Mouse (Mus musculus) midbrain, embryonic 10.5 days (tissue): ENCODE measurements around the gene Cox7a1. TPM values are rescaled to one million over a fixed set of nuclear protein-coding genes. Genes with fewer than 3 reads are reported as not detected.

Source experiments
- DNase-seq: peaks from one replicate; pipeline ENCODE4 v3.0.0-alpha.2; 2017; ENCODE audit warnings: low spot score
- H3K27ac ChIP-seq: fragments of 300-500 bp; sonication (generic); replicated peaks from 2 replicates; pipeline ENCODE4 v1.5.1; 2016; ENCODE audit warnings: mild to moderate bottlenecking
- H3K27me3 ChIP-seq: fragments of 300-500 bp; sonication (generic); 2 replicates; pipeline ENCODE4 v1.6.1; 2016; ENCODE audit warnings: low read depth, mild to moderate bottlenecking; ENCODE audit not compliant: poor library complexity, severe bottlenecking
- H3K36me3 ChIP-seq: fragments of 300-500 bp; sonication (generic); 2 replicates; pipeline ENCODE4 v1.6.1; 2016; ENCODE audit warnings: mild to moderate bottlenecking, moderate library complexity
- H3K4me1 ChIP-seq: fragments of 300-500 bp; sonication (generic); 2 replicates; pipeline ENCODE4 v1.6.1; 2016
- H3K4me3 ChIP-seq: fragments of 300-500 bp; sonication (generic); 2 replicates; pipeline ENCODE4 v1.5.1; 2016; ENCODE audit warnings: mild to moderate bottlenecking, moderate library complexity
- H3K9me3 ChIP-seq: fragments of 300-500 bp; sonication (generic); replicated peaks from 2 replicates; pipeline ENCODE4 v1.6.1; 2016; ENCODE audit warnings: mild to moderate bottlenecking
- WGBS: fragments of 180-500 bp; shearing (Covaris S2); methylation state at CpG from one replicate; pipeline ENCODE4 v1.1.7; 2016; 5-methylcytosine and 5-hydroxymethylcytosine counted together
- polyA plus RNA-seq: library from polyadenylated mRNA; unstranded; fragments of >200 nt; fragmentation: Nextera tagmentation; extraction: Ambion mirVana; gene quantifications from 2 replicates; pipeline ENCODE4 v1.2.1, GENCODE M21; 2016

Cox7a1 gene
- polyA plus RNA-seq = 4.1 and 7.2 TPM in 2 replicates

DNA sequence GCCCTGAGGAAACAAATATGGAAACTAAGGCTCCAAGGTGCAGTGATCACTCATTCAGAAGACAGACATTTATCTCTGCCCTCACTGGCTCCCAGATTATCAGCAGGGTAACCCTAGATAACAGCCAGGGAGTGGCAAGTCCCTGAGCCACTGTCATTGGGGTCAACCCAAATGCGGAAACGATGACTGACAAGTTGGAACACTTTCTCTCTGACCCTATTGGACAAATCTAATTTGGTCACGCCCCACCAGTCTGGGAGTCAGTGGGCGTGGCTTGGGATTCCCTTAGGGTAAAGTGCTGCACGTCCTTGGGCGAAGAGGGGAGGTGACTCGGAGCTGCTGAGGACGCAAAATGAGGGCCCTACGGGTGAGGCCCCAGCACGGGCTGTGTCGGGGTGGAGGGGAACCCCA lies at the start of gene Cox7a1:
Gene Cox7a1, plus strand, starts transcription at position 266 of the 411 bp plus-strand sequence.
- H3K27me3 ChIP-seq = no peaks in the 10 kb centered on the region
- H3K9me3 ChIP-seq = no peaks in the 10 kb centered on the region
- 0 out of 2 replicates have a peak within 1 kb of the TSS, but pooled peaks have one; percentile 56 for H3K27ac ChIP-seq
- peaks cover 19% of the 10 kb centered on the region for H3K4me1 ChIP-seq
- peak; percentile 78 for DNase-seq
- peaks cover 43% of the 10 kb centered on the region for H3K36me3 ChIP-seq
- peak within 1 kb of the TSS; percentile 46 for H3K4me3 ChIP-seq
- WGBS = under 1% methylated on average over 11 of the region's 11 CpGs

DNA sequence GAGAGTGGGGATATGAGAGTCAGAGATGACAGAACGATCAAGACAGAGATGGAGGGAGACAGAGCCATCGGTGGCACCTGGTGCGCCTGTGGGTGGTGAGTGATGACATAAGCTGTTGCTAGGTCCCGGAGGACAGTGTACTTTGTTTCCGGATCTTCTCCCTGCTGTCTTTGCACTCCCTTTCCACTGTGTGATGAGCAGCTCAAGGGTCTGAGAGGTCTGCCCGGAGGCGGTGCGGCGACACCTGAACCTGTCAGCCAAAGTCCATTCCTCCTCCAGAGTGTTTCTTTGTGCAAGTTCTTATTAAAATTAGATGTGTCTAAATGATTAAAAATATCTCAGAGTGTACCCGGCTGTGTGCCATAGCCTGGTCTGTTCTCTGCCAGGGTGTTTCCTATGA lies 47.1 kb upstream of the Cox7a1 start:
- no peak for DNase-seq
- H3K4me1 ChIP-seq = no peaks in the 10 kb centered on the region
- no peak overlapping the region for H3K4me3 ChIP-seq
- 89% methylated on average over 10 of the region's 10 CpGs for WGBS
- H3K27me3 ChIP-seq = no peaks in the 10 kb centered on the region
- peaks cover 90% of the 10 kb centered on the region for H3K36me3 ChIP-seq
- H3K27ac ChIP-seq = no peak overlapping the region
- H3K9me3 ChIP-seq = peaks cover 20% of the 10 kb centered on the region

- H3K27me3 ChIP-seq = no peaks in the 10 kb centered on the region
- H3K4me1 ChIP-seq = no peaks in the 10 kb centered on the region
- 18% methylated on average over 8 of the region's 8 CpGs for WGBS
- no peak for DNase-seq
- H3K9me3 ChIP-seq = peaks cover 35% of the 10 kb centered on the region
- peak overlapping the region; percentile 67 for H3K4me3 ChIP-seq
- peak overlapping the region; percentile 90 for H3K27ac ChIP-seq
- peaks cover 62% of the 10 kb centered on the region for H3K36me3 ChIP-seq
Observed at GRCm38 (mm10) chr7:30143170-30143554, 40.8 kb upstream of the Cox7a1 start.

- no peaks in the 10 kb centered on the region for H3K4me1 ChIP-seq
- WGBS = 3% methylated on average over 35 of the region's 35 CpGs
- peaks cover 40% of the 10 kb centered on the region for H3K9me3 ChIP-seq
- H3K27me3 ChIP-seq = no peaks in the 10 kb centered on the region
- H3K36me3 ChIP-seq = peaks cover 62% of the 10 kb centered on the region
- peak overlapping the region; percentile 67 for H3K4me3 ChIP-seq
- peak overlapping the region; percentile 90 for H3K27ac ChIP-seq
- DNase-seq = peak; percentile 91
Observed at GRCm38 (mm10) chr7:30143555-30144209, 40.3 kb upstream of the Cox7a1 start.

- peaks cover 71% of the 10 kb centered on the region for H3K36me3 ChIP-seq
- DNase-seq = no peak
- no peak overlapping the region for H3K27ac ChIP-seq
- no peaks in the 10 kb centered on the region for H3K27me3 ChIP-seq
- WGBS = 94% methylated on average over 5 of the region's 5 CpGs
- no peak overlapping the region for H3K4me3 ChIP-seq
- peaks cover 73% of the 10 kb centered on the region for H3K9me3 ChIP-seq
- H3K4me1 ChIP-seq = no peaks in the 10 kb centered on the region
Observed at GRCm38 (mm10) chr7:30147011-30147410, 36.9 kb upstream of the Cox7a1 start.

DNA sequence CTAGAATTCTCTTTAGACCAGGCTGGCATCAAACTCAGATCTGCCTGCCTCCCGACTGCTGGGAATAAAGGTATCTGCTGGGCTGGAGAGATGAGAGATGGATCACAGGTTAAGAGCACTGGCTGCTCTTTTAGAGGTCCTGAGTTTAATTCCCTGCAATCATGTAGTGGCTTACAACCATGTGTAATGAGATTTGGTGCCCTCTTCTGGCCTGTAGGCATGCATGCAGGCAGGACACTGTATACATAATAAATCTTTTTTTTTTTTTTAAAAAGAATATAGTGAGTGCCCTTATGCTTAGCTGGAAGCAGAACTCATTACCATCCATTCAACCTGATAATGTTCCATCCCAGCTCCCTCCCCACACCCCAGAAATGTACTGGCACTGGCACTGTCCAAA lies 29.9 kb upstream of the Cox7a1 start:
- peaks cover 97% of the 10 kb centered on the region for H3K36me3 ChIP-seq
- peaks cover 100% of the 10 kb centered on the region for H3K9me3 ChIP-seq
- no peaks in the 10 kb centered on the region for H3K4me1 ChIP-seq

DNA sequence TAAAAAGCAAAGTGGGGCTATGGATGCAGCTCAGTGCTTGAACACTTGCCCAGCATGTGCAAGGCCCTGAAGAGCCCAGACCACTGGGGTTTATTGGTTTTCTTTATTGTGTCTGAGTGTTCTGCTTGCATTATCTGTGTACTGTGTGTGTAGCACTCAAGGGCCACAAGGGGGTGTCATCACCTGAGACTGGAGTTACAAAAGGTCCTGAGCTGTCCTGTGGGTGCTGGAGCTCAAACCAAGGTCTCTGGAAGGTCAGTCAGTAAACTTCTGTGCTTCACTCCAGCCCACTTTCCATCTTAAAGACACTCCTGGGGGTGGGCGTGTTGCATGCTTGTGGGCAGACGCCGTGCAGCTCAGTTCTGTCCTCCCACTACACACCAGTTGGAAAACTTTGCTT lies 28.4 kb upstream of the Cox7a1 start:
- Histone ChIP-seq H3K9me3 (peaks cover 100% of the 10 kb centered on the region), H3K4me3 (no peak overlapping the region), H3K36me3 (peaks cover 97% of the 10 kb centered on the region), H3K4me1 (no peaks in the 10 kb centered on the region), H3K27ac (no peak overlapping the region), H3K27me3 (no peaks in the 10 kb centered on the region)
- 94% methylated on average over 3 of the region's 3 CpGs for whole genome bisulfite sequencing
- no peak for DNase-seq

More for the DNA sequence above, 29.9 kb upstream of the Cox7a1 start:
- 97% methylated on average over 1 of the region's 1 CpGs for WGBS
- no peak overlapping the region for H3K4me3 ChIP-seq
- DNase-seq = no peak
- H3K27me3 ChIP-seq = no peaks in the 10 kb centered on the region
- H3K27ac ChIP-seq = no peak overlapping the region

GRCm38 (mm10) chr7:30163113-30163512 lies 20.8 kb upstream of the Cox7a1 start:
- WGBS = 96% methylated on average over 5 of the region's 5 CpGs

GRCm38 (mm10) chr7:30164745-30165144 lies 19.2 kb upstream of the Cox7a1 start:
- no peak for DNase-seq
- Histone ChIP-seq H3K4me3 (no peak overlapping the region), H3K27ac (no peak overlapping the region), H3K9me3 (peaks cover 86% of the 10 kb centered on the region), H3K36me3 (peaks cover 85% of the 10 kb centered on the region), H3K4me1 (0 out of 2 replicates have a peak, but pooled peaks cover 7% of the 10 kb centered on the region), H3K27me3 (no peaks in the 10 kb centered on the region)
- WGBS = 97% methylated on average over 2 of the region's 2 CpGs

More at GRCm38 (mm10) chr7:30163113-30163512, 20.8 kb upstream of the Cox7a1 start:
- no peaks in the 10 kb centered on the region for H3K27me3 ChIP-seq
- no peak overlapping the region for H3K4me3 ChIP-seq
- peaks cover 100% of the 10 kb centered on the region for H3K36me3 ChIP-seq
- no peak overlapping the region for H3K27ac ChIP-seq
- DNase-seq = no peak
- H3K4me1 ChIP-seq = 0 out of 2 replicates have a peak, but pooled peaks cover 2% of the 10 kb centered on the region
- peaks cover 100% of the 10 kb centered on the region for H3K9me3 ChIP-seq

- Histone ChIP-seq H3K4me3 (peak overlapping the region; percentile 76), H3K27me3 (no peaks in the 10 kb centered on the region), H3K9me3 (peaks cover 43% of the 10 kb centered on the region), H3K36me3 (peaks cover 52% of the 10 kb centered on the region), H3K4me1 (peaks cover 16% of the 10 kb centered on the region), H3K27ac (peak overlapping the region; percentile 98)
- no peak for DNase-seq
- WGBS = 5% methylated on average over 21 of the region's 21 CpGs
Observed at GRCm38 (mm10) chr7:30168914-30169582, 14.9 kb upstream of the Cox7a1 start.

- Histone ChIP-seq H3K9me3 (peaks cover 36% of the 10 kb centered on the region), H3K36me3 (peaks cover 48% of the 10 kb centered on the region), H3K4me3 (peak within 1 kb of the TSS; percentile 76), H3K4me1 (peaks cover 16% of the 10 kb centered on the region), H3K27ac (peak within 1 kb of the TSS; percentile 98), H3K27me3 (no peaks in the 10 kb centered on the region)
- peak; percentile 94 for DNase-seq
- 0% methylated on average over 36 of the region's 36 CpGs for WGBS
Observed at GRCm38 (mm10) chr7:30169583-30170282, 14.2 kb upstream of the Cox7a1 start, which contains the start of gene Zfp146. Zfp146 (minus strand) TSS chr7:30169750.

GRCm38 (mm10) chr7:30170283-30170951 lies 13.5 kb upstream of the Cox7a1 start:
- Histone ChIP-seq H3K9me3 (peaks cover 30% of the 10 kb centered on the region), H3K4me3 (peak overlapping the region; percentile 76), H3K27ac (peak overlapping the region; percentile 98), H3K4me1 (peaks cover 16% of the 10 kb centered on the region), H3K36me3 (peaks cover 41% of the 10 kb centered on the region), H3K27me3 (no peaks in the 10 kb centered on the region)
- 32% methylated on average over 11 of the region's 11 CpGs for WGBS
- no peak for DNase-seq
